Mouse (Mus musculus) MEL (cell line): Measurements from ENCODE around the gene Usp19. TPM values are rescaled to one million over a fixed set of nuclear protein-coding genes. Genes with fewer than 3 reads are reported as not detected.

Experiments used
- DNase-seq: peaks from one replicate; pipeline ENCODE4 v3.0.0; 2011; ENCODE audit warnings: low read depth, low spot score
- H3K27ac ChIP-seq: 2 replicates; pipeline ENCODE4 v1.5.1; 2012; ENCODE audit warnings: low read depth, mild to moderate bottlenecking, control low read depth, low read length, moderate library complexity; ENCODE audit not compliant: control insufficient read depth
- H3K27me3 ChIP-seq, 2 experiments: fragments of 150-350 bp in 1 of 2; sonication (generic) in 1 of 2; 2 replicates each; pipeline ENCODE4 v1.6.1; 2012; ENCODE audit warnings: low read length in 2 of 2, mild to moderate bottlenecking in 2 of 2, improper control_type of control experiment in 1 of 2, moderate library complexity in 1 of 2; ENCODE audit not compliant: insufficient read depth in 2 of 2, control insufficient read depth in 1 of 2
- H3K36me3 ChIP-seq, 2 experiments: 2 replicates each; pipeline ENCODE4 v1.6.1; 2012 to 2014; ENCODE audit warnings: low read length in 2 of 2, improper control_type of control experiment in 1 of 2, inconsistent platforms in 1 of 2, mild to moderate bottlenecking in 1 of 2; ENCODE audit not compliant: insufficient read depth in 2 of 2, control insufficient read depth in 1 of 2
- H3K4me1 ChIP-seq, 2 experiments: fragments of 150-350 bp in 1 of 2; sonication (generic) in 1 of 2; 2 replicates each; pipeline ENCODE4 v1.6.1; 2012; ENCODE audit warnings: low read length in 2 of 2, improper control_type of control experiment in 1 of 2, mild to moderate bottlenecking in 1 of 2; ENCODE audit not compliant: insufficient read depth in 2 of 2, control insufficient read depth in 1 of 2
- H3K4me3 ChIP-seq, 2 experiments: fragments of 150-350 bp in 1 of 2; sonication (generic) in 1 of 2; 2 replicates each; pipeline ENCODE4 v1.5.1; 2012; ENCODE audit warnings: low read depth in 2 of 2, low read length in 2 of 2, mild to moderate bottlenecking in 2 of 2, moderate library complexity in 2 of 2, control low read depth in 1 of 2, improper control_type of control experiment in 1 of 2; ENCODE audit not compliant: control insufficient read depth in 1 of 2, insufficient read depth in 1 of 2
- H3K79me2 ChIP-seq: 2 replicates; pipeline ENCODE4 v1.6.1; 2012; ENCODE audit warnings: mild to moderate bottlenecking, low read length, moderate library complexity; ENCODE audit not compliant: control insufficient read depth, poor library complexity, insufficient read depth
- H3K9ac ChIP-seq: 2 replicates; pipeline ENCODE4 v1.6.1; 2012; ENCODE audit warnings: low read depth, mild to moderate bottlenecking, control low read depth, low read length, moderate library complexity; ENCODE audit not compliant: control insufficient read depth, poor library complexity, severe bottlenecking
- H3K9me3 ChIP-seq: fragments of 150-350 bp; sonication (generic); replicated peaks from 2 replicates; pipeline ENCODE4 v1.6.1; 2012; ENCODE audit warnings: mild to moderate bottlenecking, low read length, improper control_type of control experiment, moderate library complexity; ENCODE audit not compliant: insufficient read depth
- BHLHE40 ChIP-seq: IDR thresholded peaks from 2 replicates; pipeline ENCODE4 v1.6.1; 2012; ENCODE audit warnings: low read depth, mild to moderate bottlenecking, inconsistent platforms, low read length, improper control_type of control experiment, borderline replicate concordance
- CHD2 ChIP-seq: IDR thresholded peaks from 2 replicates; pipeline ENCODE4 v1.6.1; 2011; ENCODE audit warnings: low read length, improper control_type of control experiment
- CTCF ChIP-seq, 3 experiments: IDR thresholded peaks in 2 of 3; conservative IDR thresholded peaks in 1 of 3; 2 replicates each; pipeline ENCODE4 v1.5.1; 2011 to 2012; ENCODE audit warnings: low read length in 3 of 3, low read depth in 2 of 3, mild to moderate bottlenecking in 2 of 3, improper control_type of control experiment in 1 of 3, inconsistent platforms in 1 of 3, mixed read lengths in 1 of 3, moderate library complexity in 1 of 3; ENCODE audit not compliant: control insufficient read depth in 1 of 3, insufficient read depth in 1 of 3, poor library complexity in 1 of 3, severe bottlenecking in 1 of 3
- EP300 ChIP-seq, 2 experiments: IDR thresholded peaks; 2 replicates each; pipeline ENCODE4 v1.6.1; 2011; ENCODE audit warnings: improper control_type of control experiment in 2 of 2, low read length in 2 of 2, low read depth in 1 of 2, mild to moderate bottlenecking in 1 of 2
- ETS1 ChIP-seq: IDR thresholded peaks from 2 replicates; pipeline ENCODE4 v1.6.1; 2012; ENCODE audit warnings: low read depth, mild to moderate bottlenecking, inconsistent platforms, low read length, improper control_type of control experiment, moderate library complexity
- KAT2A ChIP-seq: conservative IDR thresholded peaks from 2 replicates; pipeline ENCODE4 v1.6.1; 2012; ENCODE audit warnings: low read depth, low read length, improper control_type of control experiment, inconsistent platforms
- MAZ ChIP-seq: IDR thresholded peaks from 2 replicates; pipeline ENCODE4 v1.6.1; 2012; ENCODE audit warnings: low read depth, mild to moderate bottlenecking, inconsistent platforms, low read length, improper control_type of control experiment
- MYC ChIP-seq: IDR thresholded peaks from 2 replicates; pipeline ENCODE4 v1.6.1; 2011; ENCODE audit warnings: low read depth, mild to moderate bottlenecking, low read length, improper control_type of control experiment, moderate library complexity
- NELFE ChIP-seq: IDR thresholded peaks from 2 replicates; pipeline ENCODE4 v1.6.1; 2011; ENCODE audit warnings: low read depth, low read length, improper control_type of control experiment
- NRF1 ChIP-seq: IDR thresholded peaks from 2 replicates; pipeline ENCODE4 v1.6.1; 2014; ENCODE audit warnings: low read depth, mild to moderate bottlenecking, inconsistent platforms, low read length, improper control_type of control experiment, moderate library complexity; ENCODE audit not compliant: poor library complexity, insufficient read depth, severe bottlenecking
- POLR2A ChIP-seq, 2 experiments: IDR thresholded peaks; 2 replicates each; pipeline ENCODE4 v1.6.1; 2011 to 2012; ENCODE audit warnings: low read length in 2 of 2, mild to moderate bottlenecking in 2 of 2, control low read depth in 1 of 2, improper control_type of control experiment in 1 of 2, low read depth in 1 of 2, moderate library complexity in 1 of 2; ENCODE audit not compliant: control insufficient read depth in 1 of 2, insufficient read depth in 1 of 2, poor library complexity in 1 of 2
- POLR2AphosphoS2 ChIP-seq: IDR thresholded peaks from 2 replicates; pipeline ENCODE4 v1.6.1; 2011; ENCODE audit warnings: low read length, improper control_type of control experiment
- POLR2AphosphoS5 ChIP-seq: IDR thresholded peaks from 2 replicates; pipeline ENCODE4 v1.6.1; 2012; ENCODE audit warnings: low read depth, borderline replicate concordance, mild to moderate bottlenecking, inconsistent platforms, low read length, moderate library complexity, mixed read lengths
- RAD21 ChIP-seq: IDR thresholded peaks from 2 replicates; pipeline ENCODE4 v1.6.1; 2011; ENCODE audit warnings: mild to moderate bottlenecking, low read depth, low read length, improper control_type of control experiment
- RCOR1 ChIP-seq: IDR thresholded peaks from 2 replicates; pipeline ENCODE4 v1.6.1; 2012; ENCODE audit warnings: low read depth, mild to moderate bottlenecking, inconsistent platforms, low read length, improper control_type of control experiment
- TAL1 ChIP-seq: IDR thresholded peaks from 2 replicates; pipeline ENCODE4 v1.6.1; 2012; ENCODE audit warnings: mild to moderate bottlenecking, inconsistent platforms, low read length, moderate library complexity, mixed read lengths
- TBP ChIP-seq: IDR thresholded peaks from 2 replicates; pipeline ENCODE4 v1.8.0; 2011; ENCODE audit warnings: low read depth, low read length, improper control_type of control experiment
- USF1 ChIP-seq: IDR thresholded peaks from 2 replicates; pipeline ENCODE4 v1.6.1; 2014; ENCODE audit warnings: low read depth, mild to moderate bottlenecking, inconsistent platforms, low read length, improper control_type of control experiment, moderate library complexity
- USF2 ChIP-seq, 2 experiments: IDR thresholded peaks; 2 replicates each; pipeline ENCODE4 v1.6.1; 2011 to 2012; ENCODE audit warnings: improper control_type of control experiment in 2 of 2, low read length in 2 of 2, borderline replicate concordance in 1 of 2, inconsistent platforms in 1 of 2, low read depth in 1 of 2, mild to moderate bottlenecking in 1 of 2; ENCODE audit not compliant: insufficient read depth in 1 of 2
- ZC3H11A ChIP-seq: IDR thresholded peaks from 2 replicates; pipeline ENCODE4 v1.6.1; 2012; ENCODE audit warnings: low read depth, mild to moderate bottlenecking, inconsistent platforms, low read length, improper control_type of control experiment
- ZMIZ1 ChIP-seq: IDR thresholded peaks from 2 replicates; pipeline ENCODE4 v1.6.1; 2012; ENCODE audit warnings: low read depth, mild to moderate bottlenecking, inconsistent platforms, low read length, improper control_type of control experiment, moderate library complexity
- polyA plus RNA-seq, 2 experiments: library from polyadenylated mRNA; stranded (reverse) in 1 of 2; unstranded in 1 of 2; fragments of >175 nt in 1 of 2; fragments of >200 nt in 1 of 2; gene quantifications; 2 replicates each; pipeline versions ENCODE4 v1.2.1 to v1.2.4; 2012; ENCODE audit warnings: low replicate concordance in 2 of 2, low read depth in 1 of 2; ENCODE audit not compliant: insufficient read length in 2 of 2, insufficient read depth in 1 of 2, missing spikeins in 1 of 2
- total RNA-seq: library from RNA; depleted of rRNA; stranded (reverse); fragments of 300-350 nt; gene quantifications from 2 replicates; pipeline ENCODE4 v1.2.3, GENCODE M21; 2012

Usp19 gene
- total and polyA plus RNA-seq, 3 experiments = 76.1 to 162 TPM; not detected in 1

- Histone ChIP-seq H3K27ac (no peak overlapping the region), H3K9ac (no peak overlapping the region), H3K79me2 (peaks cover 64% of the 10 kb centered on the region), H3K36me3 (peaks cover 35 to 37% of the 10 kb centered on the region in 2 experiments), H3K4me1 (peaks cover 6 to 13% of the 10 kb centered on the region in 2 experiments), H3K27me3 (no peaks in the 10 kb centered on the region), H3K4me3 (no peak overlapping the region), H3K9me3 (no peaks in the 10 kb centered on the region)
- DNase-seq = no peak
- TF ChIP-seq NRF1 (no peak), CHD2 (no peak), POLR2AphosphoS2 (no peak), RAD21 (no peak), MAZ (no peak), RCOR1 (no peak), USF2 (IDR thresholded peaks at IDR 0.05; ENCODE audit: borderline replicate concordance in 1 of 2, insufficient read depth in 1 of 2, low read depth in 1 of 2, low read length in 2 of 2) (no peak), MYC (no peak), ZMIZ1 (no peak), BHLHE40 (no peak), CTCF (IDR thresholded peaks at IDR 0.05 in 2 of 3, conservative IDR thresholded peaks at IDR 0.05 in 1 of 3; ENCODE audit: control insufficient read depth in 1 of 3, insufficient read depth in 1 of 3, low read depth in 2 of 3, low read length in 3 of 3, poor library complexity in 1 of 3, severe bottlenecking in 1 of 3) (no peak), USF1 (no peak), NELFE (no peak), ETS1 (no peak), POLR2AphosphoS5 (no peak), TBP (no peak), KAT2A (no peak), EP300 (IDR thresholded peaks at IDR 0.05; ENCODE audit: low read depth in 1 of 2, low read length in 2 of 2) (no peak)
These were observed 32.9 kb downstream of the Usp19 start for GRCm38 (mm10) chr9:108523341-108523740.

- no peaks in the 10 kb centered on the region for H3K9me3 ChIP-seq
- no peak for DNase-seq
- no peak overlapping the region for H3K27ac ChIP-seq
- peaks cover 53% of the 10 kb centered on the region for H3K79me2 ChIP-seq
- H3K9ac ChIP-seq = no peak overlapping the region
- H3K36me3 ChIP-seq = peaks cover 18 to 40% of the 10 kb centered on the region in 2 experiments
- peaks cover 6 to 7% of the 10 kb centered on the region in 2 experiments for H3K4me1 ChIP-seq
- no peak overlapping the region for H3K4me3 ChIP-seq
- no peaks in the 10 kb centered on the region for H3K27me3 ChIP-seq
- TF ChIP-seq CTCF (IDR thresholded peaks at IDR 0.05 in 2 of 3, conservative IDR thresholded peaks at IDR 0.05 in 1 of 3; ENCODE audit: control insufficient read depth in 1 of 3, insufficient read depth in 1 of 3, low read depth in 2 of 3, low read length in 3 of 3, poor library complexity in 1 of 3, severe bottlenecking in 1 of 3) (peak in 1 of 3 experiments; percentile 4; a peak in 1 of 6 replicates), TAL1 (no peak), NRF1 (no peak), ZC3H11A (no peak), CHD2 (no peak), POLR2A (IDR thresholded peaks at IDR 0.05; ENCODE audit: control insufficient read depth in 1 of 2, insufficient read depth in 1 of 2, low read depth in 1 of 2, low read length in 2 of 2, poor library complexity in 1 of 2) (no peak)
These were observed 35.0 kb downstream of the Usp19 start for GRCm38 (mm10) chr9:108525400-108525799.
